Mouse (Mus musculus) urinary bladder, postnatal 25 days (tissue): Measurements from ENCODE around the gene Mon2.
"Not testable (repeated sequence)": the region's sequence is repeated elsewhere in the genome, so short reads cannot be mapped to it uniquely, and the experiment has no call there.

ENCODE experiments used
- DNase-seq: peaks from one replicate; pipeline ENCODE4 v3.0.0; 2022; ENCODE audit warnings: low spot score

The Mon2 gene

DNA sequence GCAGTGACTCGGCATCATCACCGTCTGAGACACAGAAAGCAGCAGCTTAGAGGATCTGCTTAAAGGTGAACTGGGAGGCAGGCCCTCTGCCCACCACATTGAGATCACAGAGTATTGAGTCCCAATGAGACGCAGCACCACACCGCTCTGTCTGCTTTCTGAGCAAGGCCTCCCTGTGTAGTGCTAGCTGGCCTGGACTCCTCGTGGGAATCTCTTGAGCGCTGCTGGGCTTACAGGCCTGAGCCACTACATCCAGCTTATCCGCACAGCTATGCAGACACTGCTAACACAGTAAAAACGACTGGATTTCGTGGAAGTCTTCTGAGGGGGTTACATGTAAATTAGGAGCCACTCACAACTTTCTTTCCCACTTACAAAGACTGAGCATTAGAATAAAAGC lies 84.7 kb downstream of the Mon2 start:
- DNase-seq, result no peak

DNA sequence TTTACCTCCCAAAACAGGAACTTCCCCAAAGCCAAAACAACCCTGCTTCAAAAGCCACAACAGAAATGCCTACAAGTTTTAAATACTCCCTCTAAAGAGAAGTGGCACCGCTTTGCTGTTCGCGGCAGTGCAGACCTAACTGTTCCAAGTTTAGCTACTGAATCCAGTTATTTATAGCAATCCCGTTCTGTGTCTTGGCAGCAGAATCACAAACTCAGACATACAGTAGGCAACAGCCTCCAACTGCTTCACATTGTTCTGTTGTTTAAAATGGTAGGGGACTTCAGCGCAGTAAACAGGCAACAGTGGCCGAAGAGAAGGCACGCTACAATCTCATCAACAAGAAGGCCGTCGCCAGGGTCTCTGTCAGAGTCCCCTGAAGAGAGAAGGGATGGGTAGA lies 85.3 kb downstream of the Mon2 start:
- DNase-seq, result no peak

DNA sequence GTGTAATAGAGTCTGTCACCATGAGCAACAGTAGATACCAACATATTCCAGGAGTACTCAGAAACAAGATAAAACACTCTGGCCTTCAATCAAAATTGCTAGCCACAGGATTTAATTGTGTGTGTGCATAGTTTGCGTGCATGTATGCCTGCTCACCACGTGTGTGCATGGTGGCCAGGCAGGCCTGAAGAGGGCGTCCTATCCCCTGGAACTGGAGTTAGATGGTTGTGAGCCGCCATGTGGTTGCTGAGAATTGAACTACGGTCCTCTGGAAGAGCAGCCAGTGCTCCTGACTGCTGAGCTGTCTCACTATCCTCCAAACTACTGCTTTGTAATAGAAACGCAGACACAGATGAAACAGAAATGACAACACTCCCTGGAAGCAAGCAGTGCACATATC lies 85.7 kb downstream of the Mon2 start:
- DNase-seq, result no peak

DNA sequence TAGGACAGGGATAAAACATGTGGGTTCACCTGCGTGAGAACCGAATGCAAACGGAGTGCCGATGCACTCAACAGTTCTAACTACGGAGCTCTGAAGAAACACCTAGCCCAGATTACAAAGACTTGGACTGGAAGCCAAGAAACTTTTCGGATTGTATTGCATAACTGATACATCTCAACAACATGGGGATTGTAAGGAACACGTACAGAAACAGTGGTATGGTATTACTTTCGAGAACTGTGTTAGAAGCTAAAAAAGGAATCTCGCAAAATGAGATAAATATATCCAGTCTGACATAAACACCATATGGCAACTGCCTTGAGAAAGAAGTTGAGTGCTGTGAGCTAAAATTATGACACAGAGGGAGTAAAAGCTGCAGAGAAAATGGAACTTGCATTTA lies 86.4 kb downstream of the Mon2 start:
- no peak for DNase-seq

DNA sequence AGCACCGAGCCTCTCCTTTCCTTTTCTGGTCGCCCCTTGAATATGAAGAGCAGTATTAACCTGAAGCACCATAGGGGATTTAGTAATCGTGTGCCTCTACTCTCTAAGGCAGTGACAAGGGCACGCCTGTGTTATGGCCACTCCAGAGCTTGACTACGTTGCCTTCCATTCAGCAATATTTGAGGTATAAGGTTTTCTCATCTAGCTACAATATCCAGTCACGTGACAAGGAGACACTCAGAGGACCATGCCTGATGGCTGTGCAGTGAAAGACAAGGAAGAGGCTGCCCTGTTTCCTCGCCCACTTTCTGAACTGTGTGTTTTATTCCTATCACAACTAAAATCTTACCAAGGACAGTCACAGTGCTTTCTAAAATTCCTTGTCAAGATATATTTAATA lies 87.9 kb downstream of the Mon2 start:
- DNase-seq, result no peak

DNA sequence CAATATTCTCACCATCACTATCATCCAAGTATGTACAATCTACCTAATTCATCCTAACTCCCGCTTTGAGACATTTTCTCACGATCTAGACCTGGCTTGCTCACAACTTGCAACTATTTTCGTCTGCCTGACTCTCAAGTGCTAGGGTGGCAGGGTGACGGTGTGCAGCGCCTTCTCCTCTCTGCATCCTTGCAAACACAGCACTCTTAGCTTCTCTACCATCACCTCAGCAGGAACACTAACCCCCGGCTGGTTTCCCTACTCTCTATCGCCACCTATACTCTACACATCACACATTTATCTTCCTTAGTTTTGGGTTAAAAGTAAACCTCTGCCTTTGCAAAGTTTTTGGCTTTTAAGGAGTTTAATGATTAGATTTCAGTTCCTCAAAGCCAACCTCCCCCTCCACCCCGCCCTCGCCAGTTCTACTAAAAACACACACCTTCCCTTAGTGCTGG lies 88.6 kb downstream of the Mon2 start:
- no peak for DNase-seq

DNA sequence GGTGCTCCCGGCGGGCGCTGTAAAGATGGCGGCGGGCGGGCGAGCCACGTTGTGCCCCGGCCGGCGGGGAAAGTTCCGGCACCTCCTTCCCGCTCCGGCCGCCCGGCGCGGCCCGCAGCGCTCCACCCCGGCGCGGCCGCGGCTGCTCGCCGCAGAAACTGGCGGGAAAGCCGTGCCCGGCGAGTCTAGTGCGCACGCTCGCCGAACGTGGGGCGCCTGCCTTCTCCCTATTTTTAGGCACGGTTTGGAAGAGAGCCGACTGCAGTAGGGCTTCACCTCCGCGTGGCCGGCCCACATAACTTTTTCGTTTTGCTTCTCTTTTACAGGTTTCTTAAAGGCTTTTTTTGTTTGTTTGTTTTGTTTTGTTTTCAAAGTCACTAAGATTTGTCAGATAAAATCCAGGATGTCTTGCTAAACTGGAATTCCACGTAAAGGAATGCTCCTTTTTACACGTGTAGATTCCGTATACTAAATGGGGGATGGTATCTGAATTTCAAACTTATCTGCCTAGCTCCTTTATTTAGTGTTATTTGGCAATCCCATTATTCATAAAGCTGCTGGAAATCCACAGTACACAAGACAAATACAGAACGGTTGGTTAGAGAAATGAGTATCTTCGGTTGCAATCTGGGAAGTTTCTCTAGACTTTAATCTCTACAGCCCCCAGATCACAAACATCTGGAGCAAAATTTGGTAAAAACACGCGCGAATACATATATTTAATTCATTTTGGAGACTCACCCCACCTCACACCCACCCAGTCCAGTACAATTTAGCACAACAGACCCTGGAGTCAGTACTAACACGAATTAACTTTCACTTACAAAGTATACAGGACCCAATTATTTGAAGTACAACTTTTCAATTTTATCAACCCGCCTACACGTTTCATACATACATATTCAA lies 89.7 kb downstream of the Mon2 start:
- peak; percentile 80 for DNase-seq

DNA sequence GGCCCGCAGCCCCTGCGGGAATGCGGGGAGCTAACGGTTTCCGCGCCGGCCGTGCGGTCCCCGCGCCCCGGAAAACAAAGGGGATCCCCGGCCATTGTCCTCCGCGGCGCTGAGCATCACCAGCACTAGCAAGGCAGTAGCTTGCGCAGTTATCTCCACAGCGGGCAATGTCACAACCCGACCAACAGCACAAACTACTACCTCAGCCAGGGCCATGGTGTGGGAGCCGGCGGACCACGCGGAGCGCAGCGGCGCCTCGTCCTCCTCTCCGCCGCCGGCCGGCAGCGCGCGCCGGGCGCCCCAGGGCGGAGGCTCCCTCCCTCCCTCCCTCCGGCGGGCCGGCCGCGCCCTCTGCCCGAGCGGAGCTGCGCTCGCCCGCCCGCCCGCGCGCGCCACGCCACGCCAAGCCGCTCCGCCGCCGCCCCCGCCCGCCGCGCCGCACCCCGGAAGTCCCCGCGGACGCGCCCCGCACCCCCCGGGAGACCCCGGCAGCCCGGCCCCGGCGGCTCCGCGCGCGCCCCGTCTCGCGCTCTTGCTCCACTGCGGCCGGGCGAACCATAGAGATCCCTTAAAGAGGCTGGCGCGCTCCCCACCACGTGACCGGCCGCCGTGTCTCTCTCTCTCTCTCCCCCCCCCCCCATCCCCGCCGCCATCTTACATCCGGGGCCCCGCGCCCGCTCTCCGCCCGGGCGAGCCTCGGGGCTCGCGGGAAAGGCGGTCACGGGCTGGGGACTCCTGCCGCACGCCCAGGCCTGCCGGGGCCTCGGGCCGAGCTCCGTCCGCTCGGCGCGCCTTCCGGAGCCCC lies 90.6 kb downstream of the Mon2 start:
- DNase-seq, result peak; percentile 80

DNA sequence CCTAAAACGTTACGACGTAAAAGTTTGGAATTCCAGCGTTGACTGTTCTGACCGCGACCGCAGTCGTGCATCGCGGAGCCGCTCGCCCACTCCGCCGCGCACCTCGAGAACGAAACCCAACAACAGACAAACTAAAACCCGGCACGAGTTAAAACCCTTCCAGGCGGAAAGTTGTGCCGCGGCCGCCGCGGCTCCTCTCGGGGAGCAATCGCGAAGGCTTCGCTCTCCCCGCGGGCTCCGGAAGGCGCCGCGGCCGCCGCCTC lies 91.1 kb downstream of the Mon2 start:
- DNase-seq, result peak; percentile 29

DNA sequence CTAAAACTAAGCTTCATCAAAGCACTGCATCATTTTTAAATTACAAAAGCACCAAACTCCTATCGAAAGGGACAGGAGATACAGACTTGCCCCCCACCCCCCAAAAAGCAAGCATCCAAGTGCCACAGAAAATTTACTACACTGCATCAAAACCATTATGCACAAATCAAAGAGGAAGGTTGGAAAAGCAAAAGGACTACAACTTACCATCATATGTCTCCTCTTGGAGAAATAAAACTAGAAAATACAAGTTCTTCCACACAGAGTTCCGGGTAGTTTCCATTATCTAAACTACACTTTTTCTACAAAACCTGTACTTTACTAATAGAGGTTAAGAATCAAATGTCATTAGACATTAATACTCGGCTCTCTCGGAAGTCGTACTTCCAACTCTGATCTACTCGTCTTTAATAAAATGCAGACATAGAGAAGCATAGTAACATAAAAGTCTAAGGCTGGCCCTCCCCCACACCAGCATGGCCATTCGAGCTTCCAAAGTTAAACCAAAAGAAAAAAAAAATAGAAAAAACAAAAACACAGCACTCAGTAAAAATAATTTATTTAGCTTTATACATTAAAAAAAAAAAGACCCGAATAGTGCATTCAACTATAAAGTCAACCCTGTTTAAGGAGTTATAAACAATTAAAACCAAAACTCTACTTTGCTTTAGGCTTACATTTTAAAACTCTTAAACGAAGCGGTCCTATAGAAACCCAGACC lies 91.6 kb downstream of the Mon2 start:
- no peak for DNase-seq

DNA sequence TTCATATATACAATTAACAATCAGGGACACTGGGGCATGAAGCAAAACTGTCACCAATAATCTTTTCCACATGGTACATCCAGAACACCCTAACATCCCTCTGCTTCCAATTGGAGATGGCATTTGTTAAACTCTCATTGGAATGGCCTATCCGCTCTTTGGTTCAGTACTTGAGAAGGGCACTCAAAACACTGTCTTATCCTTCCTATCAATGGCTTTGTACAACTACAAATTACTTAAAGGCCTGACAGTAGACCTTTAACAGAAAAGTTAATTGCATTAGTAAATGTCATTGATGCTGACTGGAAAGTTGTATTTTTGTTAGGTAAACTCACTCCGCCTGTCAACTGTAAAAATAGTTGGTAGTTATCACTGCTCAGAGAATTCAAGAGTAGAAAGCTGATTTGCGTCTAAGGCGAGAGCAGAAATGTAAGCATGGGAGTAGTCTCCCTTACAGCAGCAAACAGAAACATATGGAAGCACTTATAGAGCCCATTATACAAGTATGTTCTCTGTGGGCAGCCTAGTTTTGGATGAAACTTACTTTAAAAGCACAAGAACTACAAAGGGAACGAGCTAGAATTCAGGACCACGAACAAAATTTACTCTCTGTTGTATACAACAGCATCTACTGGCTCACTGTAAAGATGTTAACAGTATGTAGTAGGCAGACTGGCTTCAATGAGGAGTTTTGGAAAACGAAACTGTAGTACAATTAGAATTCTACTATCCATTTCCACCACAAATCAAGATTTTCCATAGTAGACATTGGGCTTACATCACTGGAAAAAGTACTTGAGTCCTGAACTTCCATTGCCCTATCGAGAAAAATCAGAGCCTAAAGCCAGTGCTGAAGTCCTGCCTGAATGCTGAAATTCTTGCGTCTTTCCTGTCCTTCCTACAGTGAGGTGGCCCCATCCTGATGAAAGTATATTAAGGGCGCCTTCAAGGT lies 92.5 kb downstream of the Mon2 start:
- no peak for DNase-seq

DNA sequence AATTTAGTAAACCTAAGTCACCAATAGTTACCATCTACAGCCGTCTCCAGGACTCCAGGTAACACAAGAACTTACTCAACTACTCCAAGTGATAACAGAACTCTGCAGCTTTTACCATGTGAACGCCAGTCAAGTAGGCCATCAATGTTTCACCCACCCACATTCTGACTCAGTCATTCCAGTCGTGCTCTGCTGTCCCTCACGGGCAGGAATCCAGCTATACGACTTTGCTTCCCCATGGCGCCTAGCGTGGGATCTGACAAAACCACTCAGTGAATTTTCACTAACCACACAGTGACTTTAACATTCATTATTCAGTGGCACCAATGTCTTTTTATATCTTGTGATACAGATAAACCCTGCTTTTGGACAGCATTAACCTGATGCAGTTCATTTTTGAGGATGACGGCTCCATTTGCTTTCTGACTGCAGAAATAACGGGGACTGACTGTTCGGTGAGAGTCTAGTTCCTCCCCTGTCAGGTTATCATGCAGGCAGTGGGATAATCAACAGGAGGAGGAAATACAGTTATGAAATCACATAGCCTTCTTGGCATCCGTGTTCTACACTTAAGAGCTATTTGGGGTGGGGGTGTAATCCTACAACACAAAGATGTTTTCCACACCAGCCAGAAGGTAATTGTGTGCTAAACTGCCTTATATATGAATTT lies 93.3 kb downstream of the Mon2 start:
- no peak for DNase-seq

DNA sequence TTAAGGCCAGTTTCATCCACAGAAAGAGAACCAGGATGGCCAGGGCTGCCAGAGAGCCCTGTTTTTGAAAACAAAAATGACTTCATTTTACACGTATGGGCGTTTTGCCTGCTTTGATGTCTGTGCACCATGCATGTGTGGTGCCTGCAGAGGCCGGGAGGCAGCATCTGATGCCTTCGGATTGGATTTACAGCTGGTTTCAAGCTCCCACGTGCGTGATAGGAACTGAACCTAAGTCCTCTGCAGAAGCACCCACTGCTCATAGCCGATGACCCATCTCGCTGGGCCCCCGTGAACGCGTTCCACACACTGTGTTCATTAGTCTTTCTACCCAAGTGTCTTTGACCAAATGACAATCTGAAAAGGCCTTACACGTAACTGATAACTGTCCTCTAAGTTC lies 96.2 kb downstream of the Mon2 start:
- no peak for DNase-seq

DNA sequence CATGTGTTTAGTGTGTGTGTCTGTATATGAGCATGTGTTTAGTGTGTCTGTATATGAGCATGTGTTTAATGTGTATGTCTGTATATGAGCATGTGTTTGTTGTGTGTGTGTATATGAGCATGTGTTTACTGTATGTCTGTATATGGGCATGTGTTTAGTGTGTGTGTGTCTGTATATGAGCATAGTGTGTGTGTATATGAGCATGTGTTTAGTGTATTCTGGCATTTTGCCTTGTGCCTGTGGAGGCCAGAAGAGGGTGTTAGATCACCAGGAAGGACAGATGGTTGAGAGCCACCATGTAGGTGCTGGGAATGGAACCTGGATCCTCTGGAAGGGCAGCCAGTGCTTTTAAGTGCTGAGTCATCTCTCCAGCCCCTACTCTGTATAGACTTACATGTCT lies 96.9 kb downstream of the Mon2 start:
- DNase-seq, result no peak

DNA sequence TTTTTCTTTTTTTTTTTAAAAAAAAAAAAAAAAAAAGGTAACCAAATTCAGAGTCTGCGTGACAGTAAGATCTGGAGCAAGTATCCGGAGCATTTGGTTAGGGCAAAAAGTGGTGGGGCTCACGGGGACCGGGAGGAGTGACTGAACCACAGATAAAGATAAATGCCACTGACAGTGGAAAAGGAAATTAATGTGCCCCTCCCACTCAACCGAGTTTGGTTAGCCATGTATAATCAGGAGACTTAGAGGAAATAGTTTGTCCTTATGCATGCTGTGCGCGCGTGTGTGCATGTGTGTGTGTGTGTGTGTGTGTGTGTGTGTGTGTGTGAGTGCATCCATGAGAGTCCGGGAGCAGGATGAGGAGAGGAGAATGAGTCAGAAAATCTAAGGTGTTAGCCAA lies 100.3 kb downstream of the Mon2 start:
- no peak for DNase-seq

DNA sequence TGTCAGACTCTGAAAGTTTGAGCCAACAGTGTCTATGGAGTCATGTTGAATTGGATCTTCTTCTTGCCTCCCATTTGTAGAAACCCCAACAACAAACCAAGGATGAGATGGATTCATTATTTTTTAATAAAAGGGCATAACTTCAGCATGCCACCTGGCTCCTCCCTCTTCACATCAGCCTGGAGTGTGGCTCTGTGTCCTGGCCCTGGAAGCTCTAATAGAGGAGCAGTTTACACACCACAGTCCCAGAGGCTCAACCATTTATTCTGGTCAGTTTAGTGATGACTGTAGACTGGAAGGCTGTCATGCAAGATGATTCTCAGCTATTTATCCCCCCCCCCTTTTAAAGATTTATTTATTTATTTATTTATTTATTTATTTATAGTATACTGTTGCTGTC lies 103.1 kb downstream of the Mon2 start:
- DNase-seq, result no peak

DNA sequence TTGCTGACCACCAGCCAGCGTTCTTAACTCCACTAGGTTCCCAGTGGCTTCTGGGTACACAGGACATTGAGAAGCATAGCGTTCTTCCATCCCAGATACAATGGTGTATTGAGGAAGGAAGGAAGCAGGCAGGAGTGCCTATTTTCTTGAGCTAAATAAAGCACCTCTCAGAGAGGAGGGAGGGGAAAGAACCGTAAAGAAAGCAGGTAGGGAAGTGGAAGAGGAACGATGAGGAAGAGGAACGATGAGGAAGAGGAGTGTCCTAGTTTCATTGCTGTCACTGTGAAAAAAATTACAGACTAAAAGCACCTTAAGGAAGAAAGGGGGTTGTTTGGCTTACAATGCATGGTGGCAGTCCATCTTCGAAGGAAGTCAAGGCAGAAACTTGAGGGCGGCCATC lies 106.1 kb downstream of the Mon2 start:
- no peak for DNase-seq

DNA sequence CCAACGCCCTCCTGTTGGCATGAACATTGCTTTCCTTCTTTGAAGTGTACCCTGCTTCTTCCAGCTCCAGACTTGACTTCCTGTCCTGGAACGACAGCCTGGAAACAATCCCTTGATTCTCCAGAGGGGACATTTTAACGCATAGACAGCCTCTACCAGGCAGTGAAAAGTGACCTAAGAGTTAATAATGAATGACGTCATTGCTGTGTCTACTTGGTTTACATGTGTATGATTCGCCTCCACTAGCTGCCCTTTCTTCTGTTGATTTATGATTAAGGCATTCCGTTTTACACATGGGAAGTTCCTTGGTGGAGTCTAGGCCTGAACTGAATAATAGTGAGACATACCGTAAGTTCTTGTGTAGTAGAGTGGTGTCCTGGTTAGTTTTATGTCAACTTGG lies 109.9 kb downstream of the Mon2 start:
- DNase-seq, result no peak

DNA sequence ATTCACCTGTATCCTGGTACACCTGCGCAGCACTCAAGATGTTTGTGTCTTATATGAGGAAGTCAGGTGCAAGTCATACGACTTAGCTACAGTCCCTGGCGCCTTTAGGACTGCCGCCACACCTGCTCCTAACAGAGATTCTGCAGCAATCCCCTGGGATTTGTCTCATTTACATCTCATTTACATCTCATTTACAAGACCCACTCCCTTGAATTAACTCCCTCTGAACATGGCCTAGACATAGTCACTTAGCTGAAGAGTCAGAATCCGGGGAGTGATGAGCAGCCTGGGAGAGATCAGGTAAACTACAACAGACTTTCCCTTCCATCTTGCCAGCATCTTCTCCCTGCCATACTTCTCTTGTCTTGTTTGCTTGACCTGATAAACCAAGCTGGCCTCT lies 110.7 kb downstream of the Mon2 start:
- not testable (repeated sequence) for DNase-seq

DNA sequence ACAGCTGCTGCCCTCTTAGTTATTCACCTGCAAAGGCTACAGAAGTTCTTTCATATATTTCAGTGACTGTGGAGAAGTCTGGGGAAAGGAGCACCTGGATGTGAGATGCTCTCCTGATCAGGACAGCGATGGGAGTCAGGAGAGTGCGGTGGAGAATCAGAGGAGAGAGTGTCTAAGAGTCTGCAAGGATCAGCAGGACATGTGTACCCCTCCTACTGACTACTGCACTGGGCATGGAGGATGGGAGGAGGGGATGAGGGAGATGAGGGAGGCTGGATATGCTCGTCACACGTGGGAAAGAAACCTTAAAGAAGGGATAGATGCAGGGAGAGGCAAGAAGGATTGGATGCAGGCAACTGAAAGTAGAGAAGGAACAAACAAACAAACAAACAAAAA lies 112.1 kb downstream of the Mon2 start:
- DNase-seq, result no peak
